Mouse (Mus musculus) lung, postnatal 0 days (tissue): ENCODE data around the gene Ppp3ca.

Experiments
- CTCF ChIP-seq: IDR thresholded peaks from 2 replicates; pipeline ENCODE4 v1.5.1; 2016; ENCODE audit warnings: antibody characterized with exemption, mild to moderate bottlenecking
- EP300 ChIP-seq: IDR thresholded peaks from 2 replicates; pipeline ENCODE4 v1.6.1; 2016; ENCODE audit warnings: antibody characterized with exemption, mild to moderate bottlenecking, control low read depth

DNA sequence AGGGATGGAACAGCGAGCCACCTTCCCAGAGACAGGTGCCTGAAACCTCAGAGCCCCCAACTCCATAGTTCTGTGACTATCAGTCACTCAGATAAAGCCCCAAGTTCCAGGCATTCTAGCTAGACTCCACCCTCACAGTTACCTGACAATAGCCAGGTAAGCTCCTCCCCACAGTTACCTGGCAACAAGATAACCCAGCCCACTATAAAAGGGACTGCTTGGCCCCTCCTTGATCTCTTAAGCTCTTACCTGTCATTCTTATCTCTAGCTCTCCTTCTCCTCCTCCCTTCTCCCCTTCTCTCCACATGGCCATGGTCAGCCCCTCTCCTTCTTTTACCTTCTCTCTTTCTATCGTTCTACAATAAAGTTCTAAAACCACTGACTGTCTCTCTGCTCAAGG lies 285.1 kb downstream of the Ppp3ca start:
- TF ChIP-seq EP300 (no peak), CTCF (no peak)
